In the genomic region with DNA sequence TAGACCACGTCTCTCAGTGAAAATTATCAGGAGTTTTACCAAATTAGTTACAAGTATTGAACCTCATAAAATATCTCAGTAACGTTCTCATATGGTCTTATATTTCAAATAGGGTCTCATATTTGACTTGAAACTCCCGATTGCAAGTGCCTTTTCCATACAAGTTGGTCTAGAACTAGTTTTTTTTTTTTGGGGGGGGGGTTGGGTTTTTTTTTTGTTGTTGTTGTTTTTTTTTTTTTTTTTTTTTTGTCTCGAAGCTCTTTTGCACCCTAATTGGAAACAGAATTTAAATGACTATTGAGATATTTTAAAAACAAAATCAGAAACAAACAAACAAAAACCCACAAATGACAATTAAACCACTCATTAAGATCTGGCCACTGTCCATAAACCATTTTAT, we compare ENCODE assay signal across 9 mouse cellular contexts. TPM values are rescaled to one million over a fixed set of nuclear protein-coding genes. Genes with fewer than 3 reads are reported as not detected.
DNase-seq lines count a peak whose midpoint lies in the region; ATAC-seq and TF ChIP-seq lines count a peak whose summit lies in the region.
"Had no signal": no experiment of that assay in that cellular context is flagged by ENCODE, and none has a peak within 500 bp of the region (broad histone marks: within the 10 kb centered on the region; RNA-seq: fewer than 3 reads in every experiment).

No protein-coding gene starts in this region.

- no peak overlapping the region for H3K27ac ChIP-seq in kidney, embryonic 16.5 days (ENCODE audit: low read length)
- no peak overlapping the region for H3K27ac ChIP-seq in embryonic facial prominence, embryonic 14.5 days (replicated peaks; ENCODE audit: low read depth, low read length)
- no peak overlapping the region for H3K27ac ChIP-seq in intestine, embryonic 14.5 days (ENCODE audit: low read depth)
- H3K27ac ChIP-seq in midbrain, postnatal 0 days (ENCODE audit: low read depth, low read length): no peak overlapping the region

- peaks cover 10% of the 10 kb centered on the region for H3K4me1 ChIP-seq in kidney, embryonic 16.5 days (ENCODE audit: insufficient read depth, low read length)
- no peaks in the 10 kb centered on the region for H3K4me1 ChIP-seq in embryonic facial prominence, embryonic 14.5 days (ENCODE audit: control insufficient read depth, insufficient read depth, low read length)
- H3K4me1 ChIP-seq in intestine, embryonic 14.5 days (replicated peaks; ENCODE audit: control insufficient read depth, insufficient read depth, low read length): peaks cover 4% of the 10 kb centered on the region; the same call in 1 of the 2 replicates
- no peaks in the 10 kb centered on the region for H3K4me1 ChIP-seq in midbrain, postnatal 0 days (ENCODE audit: insufficient read depth, low read length)

- no peaks in the 10 kb centered on the region for H3K27me3 ChIP-seq in kidney, embryonic 16.5 days (ENCODE audit: insufficient read depth, low read length)
- no peaks in the 10 kb centered on the region for H3K27me3 ChIP-seq in embryonic facial prominence, embryonic 14.5 days (replicated peaks; ENCODE audit: control insufficient read depth, insufficient read depth, low read length)
- no peaks in the 10 kb centered on the region for H3K27me3 ChIP-seq in intestine, embryonic 14.5 days (replicated peaks; ENCODE audit: control insufficient read depth, insufficient read depth, low read length)
- no peaks in the 10 kb centered on the region for H3K27me3 ChIP-seq in midbrain, postnatal 0 days (ENCODE audit: insufficient read depth, low read length)

- no peak for ATAC-seq in kidney, embryonic 16.5 days (ENCODE audit: low FRiP score, low TSS enrichment)
- no peak for ATAC-seq in embryonic facial prominence, embryonic 14.5 days (ENCODE audit: low read depth)
- ATAC-seq in intestine, embryonic 14.5 days (replicated peaks; ENCODE audit: low FRiP score, low TSS enrichment, low read depth): no peak
- ATAC-seq in midbrain, postnatal 0 days (ENCODE audit: low FRiP score): no peak

- no peak overlapping the region for H3K9ac ChIP-seq in kidney, embryonic 16.5 days (replicated peaks; ENCODE audit: low read length)
- no peak overlapping the region for H3K9ac ChIP-seq in embryonic facial prominence, embryonic 14.5 days (ENCODE audit: low read depth, low read length)
- no peak overlapping the region for H3K9ac ChIP-seq in intestine, embryonic 14.5 days (ENCODE audit: low read length)
- H3K9ac ChIP-seq in midbrain, postnatal 0 days (replicated peaks; ENCODE audit: low read length, poor library complexity, severe bottlenecking): no peak overlapping the region

- peaks cover 26% of the 10 kb centered on the region for H3K36me3 ChIP-seq in kidney, embryonic 16.5 days (ENCODE audit: insufficient read depth, low read length)
- peaks cover 29% of the 10 kb centered on the region for H3K36me3 ChIP-seq in embryonic facial prominence, embryonic 14.5 days (ENCODE audit: control insufficient read depth, insufficient read depth, low read length)
- peaks cover 24% of the 10 kb centered on the region for H3K36me3 ChIP-seq in intestine, embryonic 14.5 days (ENCODE audit: control insufficient read depth, insufficient read depth, low read length)
- peaks cover 7% of the 10 kb centered on the region; the same call in 1 of the 2 replicates for H3K36me3 ChIP-seq in midbrain, postnatal 0 days (ENCODE audit: insufficient read depth, low read length)

- peak overlapping the region; percentile 87 for H3K4me3 ChIP-seq in kidney, embryonic 16.5 days (ENCODE audit: low read length)
- H3K4me3 ChIP-seq in embryonic facial prominence, embryonic 14.5 days (ENCODE audit: low read depth, low read length): 0 out of 2 replicates have a peak overlapping the region, but pooled peaks have one; percentile 71
- 0 out of 2 replicates have a peak overlapping the region, but pooled peaks have one; percentile 78 for H3K4me3 ChIP-seq in intestine, embryonic 14.5 days (ENCODE audit: low read depth, low read length)
- no peak overlapping the region for H3K4me3 ChIP-seq in midbrain, postnatal 0 days (ENCODE audit: low read depth, low read length)

- peak overlapping the region; percentile 90 for H3K4me2 ChIP-seq in kidney, embryonic 16.5 days (replicated peaks; ENCODE audit: low read depth, low read length)
- peak overlapping the region; percentile 77 for H3K4me2 ChIP-seq in embryonic facial prominence, embryonic 14.5 days (ENCODE audit: low read depth, low read length)
- peak overlapping the region; percentile 88 for H3K4me2 ChIP-seq in intestine, embryonic 14.5 days (ENCODE audit: low read length)
- H3K4me2 ChIP-seq in midbrain, postnatal 0 days (ENCODE audit: low read depth, low read length, poor library complexity, severe bottlenecking): peak overlapping the region; percentile 83

- no peaks in the 10 kb centered on the region for H3K9me3 ChIP-seq in kidney, embryonic 16.5 days (ENCODE audit: low read length)
- no peaks in the 10 kb centered on the region for H3K9me3 ChIP-seq in embryonic facial prominence, embryonic 14.5 days (ENCODE audit: control insufficient read depth, low read length)
- no peaks in the 10 kb centered on the region for H3K9me3 ChIP-seq in intestine, embryonic 14.5 days (ENCODE audit: control insufficient read depth, low read length)
- H3K9me3 ChIP-seq in midbrain, postnatal 0 days (ENCODE audit: low read length): no peaks in the 10 kb centered on the region

- no peak for TF ChIP-seq CTCF in midbrain, postnatal 0 days (IDR thresholded peaks at IDR 0.05)

- WGBS in kidney, embryonic 16.5 days: 73% methylated on average over 4 of the region's 4 CpGs
- WGBS in embryonic facial prominence, embryonic 14.5 days: 74% methylated on average over 4 of the region's 4 CpGs
- 72% methylated on average over 4 of the region's 4 CpGs for WGBS in intestine, embryonic 14.5 days
- WGBS in midbrain, postnatal 0 days: 77% methylated on average over 4 of the region's 4 CpGs

- no peak for DNase-seq in kidney, postnatal 4 days
- no peak for DNase-seq in embryonic facial prominence, embryonic 14.5 days (ENCODE audit: low spot score)
- DNase-seq in intestine, embryonic 14.5 days (ENCODE audit: low spot score): no peak
- DNase-seq in midbrain, postnatal 0 days (ENCODE audit: low spot score): no peak
- DNase-seq in urinary bladder, postnatal 10 days (ENCODE audit: low spot score): no peak
- no peak for DNase-seq in yolk sac, embryonic 10.5 days (ENCODE audit: low spot score)
- no peak for DNase-seq in urinary bladder, postnatal 36 days (ENCODE audit: low spot score in 2 of 2)

RNA-seq across cellular contexts. Expression of a gene that starts 1.3 kb away (rescaled TPM):
- 24.5 and 24.9 TPM in 2 replicates for polyA plus RNA-seq in kidney, embryonic 16.5 days (2015; fragmentation: Nextera tagmentation; extraction: Ambion mirVana)
- 24.9 and 27.0 TPM in 2 replicates for polyA plus RNA-seq in embryonic facial prominence, embryonic 14.5 days (2014; fragmentation: Nextera tagmentation; extraction: Ambion mirVana)
- polyA plus RNA-seq in intestine, embryonic 14.5 days (2014; fragmentation: Nextera tagmentation; extraction: Ambion mirVana): 24.6 and 24.8 TPM in 2 replicates
- 29.7 and 31.8 TPM in 2 replicates for total RNA-seq in midbrain, postnatal 0 days (2014; rRNA removed)
- 31.6 and 33.4 TPM in 2 replicates for polyA plus RNA-seq in midbrain, postnatal 0 days (2015; fragmentation: Nextera tagmentation; extraction: Ambion mirVana)

RNA-seq across cellular contexts. Expression of a gene that starts 1.3 kb away (rescaled TPM):
- 1.4 and 3.3 TPM in 2 replicates for polyA plus RNA-seq in kidney, embryonic 16.5 days (2015; fragmentation: Nextera tagmentation; extraction: Ambion mirVana)
- 1.9 and 2.2 TPM in 2 replicates for polyA plus RNA-seq in embryonic facial prominence, embryonic 14.5 days (2014; fragmentation: Nextera tagmentation; extraction: Ambion mirVana)
- 1.5 and 2.3 TPM in 2 replicates for polyA plus RNA-seq in intestine, embryonic 14.5 days (2014; fragmentation: Nextera tagmentation; extraction: Ambion mirVana)
- total RNA-seq in midbrain, postnatal 0 days (2014; rRNA removed): 0.99 and 1.1 TPM in 2 replicates
- polyA plus RNA-seq in midbrain, postnatal 0 days (2015; fragmentation: Nextera tagmentation; extraction: Ambion mirVana): 1.4 and 2.0 TPM in 2 replicates
- polyA plus RNA-seq: liver, adult 2 months had no signal

RNA-seq across cellular contexts. Expression of a gene that starts 31.0 kb away (rescaled TPM):
- polyA plus RNA-seq in kidney, embryonic 16.5 days (2015; fragmentation: Nextera tagmentation; extraction: Ambion mirVana): 29.9 and 31.5 TPM in 2 replicates
- polyA plus RNA-seq in embryonic facial prominence, embryonic 14.5 days (2014; fragmentation: Nextera tagmentation; extraction: Ambion mirVana): 20.8 and 22.3 TPM in 2 replicates
- 38.4 and 42.1 TPM in 2 replicates for polyA plus RNA-seq in intestine, embryonic 14.5 days (2014; fragmentation: Nextera tagmentation; extraction: Ambion mirVana)
- 147 and 164 TPM in 2 replicates for total RNA-seq in midbrain, postnatal 0 days (2014; rRNA removed)
- polyA plus RNA-seq in midbrain, postnatal 0 days (2015; fragmentation: Nextera tagmentation; extraction: Ambion mirVana): 84.1 and 99.2 TPM in 2 replicates
